8 mouse cellular contexts compared by ENCODE assay signal in genomic region chr8:56550558-56551360, GRCm38 (mm10). TPM values are rescaled to one million over a fixed set of nuclear protein-coding genes. Genes with fewer than 3 reads are reported as not detected.
DNase-seq lines count a peak whose midpoint lies in the region; ATAC-seq lines count a peak whose summit lies in the region.

Gene Cep44 (minus strand): TSS chr8:56551047.
Gene Fbxo8 (plus strand): TSS chr8:56551090.

- H3K27ac ChIP-seq in heart, embryonic 10.5 days = peak within 1 kb of the TSS; percentile 95
- peak within 1 kb of the TSS; percentile 91 for H3K27ac ChIP-seq in kidney, embryonic 15.5 days

- H3K4me3 ChIP-seq in heart, embryonic 10.5 days = peak within 1 kb of the TSS; percentile 91
- H3K4me3 ChIP-seq in kidney, embryonic 15.5 days (replicated peaks) = peak within 1 kb of the TSS; percentile 95

- WGBS in heart, embryonic 10.5 days = under 1% methylated on average over 53 of the region's 53 CpGs
- WGBS in kidney, embryonic 15.5 days = under 1% methylated on average over 53 of the region's 53 CpGs

- no peaks in the 10 kb centered on the region for H3K36me3 ChIP-seq in heart, embryonic 10.5 days
- peaks cover 1% of the 10 kb centered on the region for H3K36me3 ChIP-seq in kidney, embryonic 15.5 days

- H3K27me3 ChIP-seq in heart, embryonic 10.5 days (ENCODE audit: insufficient read depth, poor library complexity, severe bottlenecking) = no peaks in the 10 kb centered on the region
- H3K27me3 ChIP-seq in kidney, embryonic 15.5 days = no peaks in the 10 kb centered on the region

- peaks cover 9% of the 10 kb centered on the region; the same call in 1 of the 2 replicates for H3K4me1 ChIP-seq in heart, embryonic 10.5 days
- H3K4me1 ChIP-seq in kidney, embryonic 15.5 days = peaks cover 12% of the 10 kb centered on the region

- H3K9ac ChIP-seq in kidney, embryonic 15.5 days = peak within 1 kb of the TSS; percentile 91

- H3K9me3 ChIP-seq in heart, embryonic 10.5 days = no peaks in the 10 kb centered on the region
- H3K9me3 ChIP-seq in kidney, embryonic 15.5 days (replicated peaks) = no peaks in the 10 kb centered on the region

- peak; percentile 86 for ATAC-seq in erythroblast, adult 5-6 weeks (replicated peaks; ENCODE audit: low FRiP score, poor library complexity, severe bottlenecking)
- peak; percentile 92 for ATAC-seq in kidney, embryonic 15.5 days (replicated peaks; ENCODE audit: low FRiP score)
- ATAC-seq in monocyte, adult 5-6 weeks (replicated peaks; ENCODE audit: insufficient number of reproducible peaks, low FRiP score, low TSS enrichment, poor library complexity, severe bottlenecking) = peak; percentile 36

- peak; percentile 84 to 86 for DNase-seq in B cell, adult 2 months
- peak; percentile 98 for DNase-seq in brain, adult 2 months (ENCODE audit: low read depth, low spot score)
- peak; percentile 88 for DNase-seq in heart, embryonic 10.5 days (ENCODE audit: low spot score)
- peak; percentile 84 for DNase-seq in liver
- DNase-seq in spleen, postnatal 4 days (ENCODE audit: low spot score in 2 of 2) = peak; percentile 77 to 87

- peak within 1 kb of the TSS; percentile 63 for H3K4me2 ChIP-seq in kidney, embryonic 15.5 days

RNA-seq across cellular contexts. Expression of gene Cep44, which starts in this region (rescaled TPM):
- total RNA-seq in erythroblast, adult 5-6 weeks (2015; ENCODE audit: low replicate concordance) = 27.9 and 32.6 TPM in 2 replicates
- total RNA-seq in erythroblast, adult 5-6 weeks (2017; ENCODE audit: low replicate concordance) = 30.7 and 34.4 TPM in 2 replicates
- 25.0 and 34.5 TPM in 2 replicates for polyA plus RNA-seq in heart, embryonic 10.5 days (2016; fragmentation: Nextera tagmentation; extraction: Ambion mirVana)
- polyA plus RNA-seq in kidney, embryonic 15.5 days (2015; fragmentation: Nextera tagmentation; extraction: Ambion mirVana) = 40.1 and 40.8 TPM in 2 replicates
- 19.5 to 46.8 TPM (median 43.8 TPM) in 3 replicates for total RNA-seq in monocyte, adult 5-6 weeks (2017)

RNA-seq across cellular contexts. Expression of gene Fbxo8, which starts in this region (rescaled TPM):
- 52.7 and 72.1 TPM in 2 replicates for total RNA-seq in erythroblast, adult 5-6 weeks (2015; ENCODE audit: low replicate concordance)
- 18.0 and 18.5 TPM in 2 replicates for total RNA-seq in erythroblast, adult 5-6 weeks (2017; ENCODE audit: low replicate concordance)
- polyA plus RNA-seq in heart, embryonic 10.5 days (2016; fragmentation: Nextera tagmentation; extraction: Ambion mirVana) = 40.0 and 41.6 TPM in 2 replicates
- polyA plus RNA-seq in kidney, embryonic 15.5 days (2015; fragmentation: Nextera tagmentation; extraction: Ambion mirVana) = 45.8 and 46.5 TPM in 2 replicates
- total RNA-seq in monocyte, adult 5-6 weeks (2017) = 15.6 to 25.2 TPM (median 17.8 TPM) in 3 replicates

Comparison
In these comparisons a context has a peak if more than half of its experiments do, and no peak if none do; other contexts are left out.
1. Peak in every context shown above with its lines: DNase-seq, ATAC-seq, H3K4me3 ChIP-seq and H3K27ac ChIP-seq.
2. ATAC-seq: peak in every context shown above with its lines; median percentile 92 in kidney, embryonic 15.5 days; 86 in erythroblast, adult 5-6 weeks; 36 in monocyte, adult 5-6 weeks.